In genomic region chr15:42850003-42850402, GRCm38 (mm10) we compare ENCODE assay signal across 17 mouse cellular contexts.
"Had no signal": no experiment of that assay in that cellular context is flagged by ENCODE, and none has a peak within 500 bp of the region (broad histone marks: within the 10 kb centered on the region; RNA-seq: fewer than 3 reads in every experiment).

No protein-coding gene starts in this region.

- H3K9me3 ChIP-seq: intestine, embryonic 15.5 days; limb, embryonic 10.5 days; liver, embryonic 15.5 days; midbrain, embryonic 13.5 days; neural tube, embryonic 15.5 days had no signal

- H3K4me2 ChIP-seq: intestine, embryonic 15.5 days; liver, embryonic 11.5 days; liver, embryonic 15.5 days; midbrain, embryonic 13.5 days; neural tube, embryonic 15.5 days had no signal

- H3K4me1 ChIP-seq: intestine, embryonic 15.5 days; limb, embryonic 10.5 days; liver, embryonic 15.5 days; midbrain, embryonic 13.5 days; neural tube, embryonic 15.5 days had no signal

- DNase-seq: kidney, adult 8-10 months; kidney, postnatal 36 days; layer of hippocampus, adult 9-11 months; layer of hippocampus, postnatal 36 days; lung, adult 2 months; lung, postnatal 14 days; right cerebral cortex, adult 18-20 months; right cerebral cortex, postnatal 25 days; thymus, postnatal 14 days had no signal

- H3K4me3 ChIP-seq: intestine, embryonic 15.5 days; limb, embryonic 10.5 days; liver, embryonic 15.5 days; midbrain, embryonic 13.5 days; neural tube, embryonic 15.5 days had no signal

- ATAC-seq: intestine, embryonic 15.5 days; midbrain, embryonic 13.5 days had no signal

- H3K36me3 ChIP-seq: intestine, embryonic 15.5 days; limb, embryonic 10.5 days; liver, embryonic 15.5 days; midbrain, embryonic 13.5 days; neural tube, embryonic 15.5 days had no signal

- H3K27ac ChIP-seq: intestine, embryonic 15.5 days; limb, embryonic 10.5 days; liver, embryonic 15.5 days; macrophage; midbrain, embryonic 13.5 days; neural tube, embryonic 15.5 days; stomach, postnatal 0 days had no signal

- H3K27me3 ChIP-seq: intestine, embryonic 15.5 days; liver, embryonic 15.5 days; midbrain, embryonic 13.5 days; neural tube, embryonic 15.5 days had no signal

- H3K9ac ChIP-seq: intestine, embryonic 15.5 days; liver, embryonic 15.5 days; midbrain, embryonic 13.5 days; neural tube, embryonic 15.5 days had no signal
